Mouse (Mus musculus) v-Abl transformed pro-B cells (cell line): ENCODE results near the gene Gm20388.
"Not testable (repeated sequence)": the region's sequence is repeated elsewhere in the genome, so short reads cannot be mapped to it uniquely, and the experiment has no call there.

Experiments
- in situ Hi-C, 2 experiments: fragments of 400-800 bp; cut with MboI; formaldehyde crosslinking; loops; one replicate each; pipeline ENCODE4 v1.15.1; 2025; ENCODE audit not compliant: unreplicated experiment in 2 of 2

Gene Gm20388

DNA sequence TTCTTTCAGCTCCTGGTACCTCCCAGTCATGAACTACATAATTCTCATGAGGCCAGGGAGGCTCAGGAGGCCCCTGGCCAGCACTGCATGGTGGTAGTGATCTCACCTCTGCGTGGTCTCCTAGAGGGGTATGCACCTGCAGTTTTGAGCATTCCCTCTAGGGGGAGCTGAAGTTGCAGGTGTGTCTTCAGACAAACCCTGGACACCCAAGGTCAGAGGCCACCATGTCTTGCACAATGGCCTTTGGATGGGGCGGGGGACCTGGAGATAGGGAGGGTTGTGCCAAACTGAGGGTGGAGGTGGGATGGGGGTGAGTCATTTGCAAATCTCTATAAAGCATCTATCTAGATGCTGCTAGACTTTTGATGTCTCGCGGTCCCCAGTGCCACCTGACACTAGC is 405.0 kb downstream of the Gm20388 start:
- in situ Hi-C loops = no loop called here

DNA sequence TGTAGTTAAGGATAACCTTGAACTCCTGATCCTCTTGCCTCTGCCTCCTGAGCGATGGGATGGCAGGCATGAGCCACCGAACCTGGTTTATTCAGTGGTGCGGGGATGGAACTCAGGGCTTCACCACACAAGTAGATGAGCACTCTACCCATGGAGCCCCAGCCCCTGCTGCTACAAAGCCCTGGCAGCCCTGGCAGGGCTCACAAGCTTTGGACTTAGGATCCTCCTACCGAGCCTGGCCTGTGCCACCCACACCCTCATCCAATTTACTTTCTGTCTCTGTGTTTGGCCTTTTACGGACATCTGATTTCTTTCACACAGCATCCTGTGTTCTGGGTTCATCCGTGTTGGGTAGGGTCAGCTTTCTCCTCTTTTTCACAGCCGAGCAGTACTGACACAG is 406.1 kb downstream of the Gm20388 start:
- in situ Hi-C loops = no loop called here

DNA sequence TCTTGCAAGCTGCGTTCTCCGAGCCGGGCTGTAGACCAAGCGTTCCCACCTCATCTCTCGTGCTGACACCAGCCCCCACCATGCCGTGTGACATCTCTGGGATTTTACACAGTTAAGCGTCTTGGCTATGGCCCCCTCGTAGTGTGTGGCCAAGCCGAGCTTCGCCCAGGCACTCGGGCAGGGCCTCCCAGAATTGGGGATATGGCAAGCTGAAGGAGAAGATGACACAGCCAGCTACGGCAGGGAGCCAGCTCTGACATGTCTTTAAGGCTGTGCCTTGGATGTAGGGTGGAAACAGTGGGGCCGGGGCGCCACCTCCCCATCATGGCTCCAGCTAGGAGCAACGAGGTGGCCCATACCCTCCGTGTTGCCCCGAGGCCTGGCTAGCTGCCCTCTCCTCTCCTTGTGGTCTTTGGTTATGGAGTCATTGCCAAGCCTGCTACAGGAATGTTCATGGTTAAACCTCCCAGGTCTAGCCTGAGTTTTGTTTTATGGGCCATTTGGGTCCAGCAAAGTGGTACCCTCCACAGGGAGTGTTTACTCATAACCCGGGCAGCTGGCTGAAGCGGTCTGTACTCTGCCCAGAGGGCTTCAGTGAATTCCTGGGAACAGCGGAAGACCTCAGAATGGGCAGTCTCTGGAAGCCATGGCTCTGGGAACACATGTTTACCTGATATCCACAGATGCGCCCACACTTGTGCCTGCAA is 406.6 kb downstream of the Gm20388 start:
- in situ Hi-C loops = no loop called here

DNA sequence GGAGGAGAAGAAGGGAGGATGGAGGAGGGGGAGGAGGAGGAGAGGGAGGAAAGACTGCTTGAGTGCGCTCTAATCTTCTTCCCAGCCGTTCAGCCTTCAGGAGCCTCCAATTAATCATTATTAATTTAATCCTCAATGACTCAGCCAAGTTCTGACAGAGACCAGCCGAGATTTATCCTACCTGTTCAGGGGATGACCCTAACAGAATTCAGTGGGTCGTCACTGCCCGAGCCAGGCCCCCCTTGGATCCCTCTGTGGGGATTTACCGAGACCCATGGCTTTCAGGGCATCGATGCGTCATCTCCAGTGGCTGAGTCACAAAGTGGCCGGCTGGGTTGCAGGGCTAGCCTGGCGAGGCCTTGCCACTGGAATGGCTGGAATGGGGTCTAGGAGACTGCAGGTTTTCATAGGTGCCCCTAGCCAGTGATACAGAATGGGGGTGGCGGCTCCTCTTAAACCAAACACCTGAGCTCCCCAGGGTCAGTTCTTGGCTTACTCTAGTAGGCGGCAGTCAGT is 407.9 kb downstream of the Gm20388 start:
- in situ Hi-C loops = no loop called here

DNA sequence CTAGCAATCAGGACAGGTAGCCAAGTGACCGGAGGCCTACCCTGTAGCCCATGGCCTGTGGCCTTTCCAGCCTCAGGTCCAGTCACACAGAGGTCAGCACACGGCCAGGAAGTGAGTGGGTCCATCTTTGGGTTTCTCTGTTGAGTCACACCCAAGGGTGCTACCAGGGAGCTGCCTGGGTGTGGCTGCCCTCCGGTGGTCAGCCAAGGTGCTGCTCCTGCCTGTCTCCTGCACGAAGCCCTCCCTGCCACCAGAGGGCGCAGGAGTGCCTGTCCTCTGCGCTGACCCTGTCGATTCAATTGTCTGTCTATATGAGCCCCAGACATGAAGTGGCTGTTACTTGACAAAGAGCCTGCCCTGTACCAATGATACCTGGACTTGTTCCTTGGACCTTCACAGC is 408.8 kb downstream of the Gm20388 start:
- in situ Hi-C loops = no loop called here

DNA sequence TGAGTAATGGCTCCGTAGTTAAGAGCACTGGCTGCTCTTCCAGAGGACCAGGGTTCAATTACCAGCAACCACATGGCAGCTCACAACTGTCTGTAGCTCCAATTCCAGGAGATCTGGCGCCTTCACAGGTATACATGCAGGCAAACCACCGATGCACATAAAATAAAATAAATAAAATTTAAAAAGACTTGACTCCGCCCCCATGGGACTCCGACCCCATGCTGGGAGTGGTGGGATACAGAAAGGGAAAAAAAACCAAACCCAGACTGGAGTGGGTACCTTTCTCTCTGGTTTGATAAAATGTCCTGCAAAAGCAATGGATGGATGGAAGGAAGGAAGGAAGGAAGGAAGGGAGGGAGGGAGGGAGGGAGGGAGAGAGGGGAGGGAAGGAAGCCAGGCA is 409.5 kb downstream of the Gm20388 start:
- in situ Hi-C loops = loop anchor here in 1 of 2 experiments (5.0 to 10.0 kb wide), 3 partner anchors 138 to 292 kb away; no protein-coding TSS in a partner anchor

DNA sequence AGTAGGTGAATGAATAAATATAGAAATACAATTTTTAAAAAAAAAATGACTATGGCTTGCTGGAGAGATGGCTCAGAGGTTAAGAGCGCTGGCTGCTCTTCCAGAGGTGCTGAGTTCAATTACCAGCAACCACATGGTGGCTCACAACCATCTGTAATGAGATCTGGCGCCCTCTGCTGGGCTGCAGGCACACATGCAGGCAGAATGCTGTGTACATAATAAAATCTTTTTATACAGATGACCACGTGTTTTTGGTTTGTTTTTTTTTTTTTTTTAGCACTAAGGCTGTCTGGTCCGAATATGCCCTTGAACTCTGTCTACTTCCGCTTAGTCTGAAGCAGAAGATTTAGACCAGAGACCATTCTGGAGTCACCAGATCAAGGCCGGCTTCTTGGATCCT is 411.1 kb downstream of the Gm20388 start:
- in situ Hi-C loops = loop anchor here in 1 of 2 experiments (5.0 to 10.0 kb wide), 3 partner anchors 139 to 291 kb away; no protein-coding TSS in a partner anchor

DNA sequence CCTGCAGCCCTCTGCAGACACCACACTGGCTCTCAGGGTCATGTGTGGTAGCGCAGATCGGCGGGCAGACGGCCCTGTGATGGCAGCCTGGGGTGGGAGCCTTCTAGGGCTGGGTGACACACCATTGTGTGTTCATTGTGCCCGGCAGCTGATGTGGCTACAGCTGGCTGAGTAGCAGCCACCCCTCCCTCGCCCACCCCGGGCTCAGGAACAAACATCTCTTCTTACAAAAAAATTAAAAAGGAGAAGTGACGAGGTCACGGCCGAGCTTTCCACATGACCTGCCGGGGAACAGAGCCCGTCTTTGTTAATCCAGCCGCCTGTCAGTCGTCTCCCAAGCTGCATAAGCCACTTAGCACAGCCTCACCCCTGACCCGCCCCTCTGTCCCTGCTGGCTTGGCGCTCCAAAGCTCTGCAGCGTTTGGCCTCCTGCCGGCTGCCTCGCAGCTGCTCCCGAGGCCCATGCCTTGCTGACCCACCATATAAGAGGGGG is 412.4 kb downstream of the Gm20388 start:
- in situ Hi-C loops = loop anchor here in 1 of 2 experiments (5.0 to 10.0 kb wide), 3 partner anchors 141 to 289 kb away; no protein-coding TSS in a partner anchor

DNA sequence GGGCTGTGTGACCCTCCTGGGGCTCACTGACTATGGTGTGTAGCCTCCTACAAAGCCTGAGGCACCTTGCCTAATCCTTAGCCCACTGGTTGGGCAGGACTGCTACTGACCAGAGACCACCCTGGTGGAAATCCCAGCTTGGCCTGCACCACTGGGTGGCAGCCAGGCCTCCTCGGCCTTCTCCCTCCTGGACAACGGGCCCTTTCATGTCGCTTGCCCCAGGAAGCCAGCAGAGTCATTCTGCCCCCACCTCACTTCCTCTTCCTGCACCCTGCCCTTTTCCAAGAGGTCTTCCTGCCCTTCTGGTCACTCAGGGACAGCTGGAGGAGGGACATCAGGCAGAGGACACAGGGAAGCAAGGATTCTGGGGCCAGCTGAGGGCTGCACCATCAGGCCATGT is 413.9 kb downstream of the Gm20388 start:
- in situ Hi-C loops = loop anchor here in 1 of 2 experiments (5.0 to 10.0 kb wide), 3 partner anchors 142 to 288 kb away; no protein-coding TSS in a partner anchor

DNA sequence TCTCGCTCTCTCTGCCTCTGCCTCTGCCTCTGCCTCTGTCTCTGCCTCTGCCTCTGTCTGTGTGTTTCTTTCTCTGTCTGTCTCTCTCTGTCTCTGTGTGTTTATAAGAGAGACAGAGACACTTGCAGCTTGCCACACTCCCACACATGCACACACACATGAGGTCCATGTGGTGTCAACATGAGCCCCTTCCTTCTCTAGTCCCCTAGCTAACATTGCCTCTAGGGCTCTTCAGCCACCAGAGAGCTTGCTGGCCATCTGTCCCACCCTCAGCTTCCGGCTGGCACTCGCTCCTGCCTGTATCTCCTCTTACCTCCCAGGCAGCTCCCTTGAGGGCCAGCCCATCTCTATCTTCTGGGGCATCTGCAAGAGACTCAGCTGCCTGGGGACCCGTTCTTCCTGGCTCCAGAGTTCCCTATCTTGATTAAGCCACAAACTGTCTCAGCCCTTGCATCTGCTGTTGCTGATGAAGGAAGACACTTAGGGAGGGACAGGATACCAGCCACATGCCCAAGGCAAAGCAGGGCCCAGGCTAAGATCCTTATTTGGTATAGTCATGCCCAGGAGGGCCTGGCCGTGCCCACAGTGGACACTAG is 414.6 kb downstream of the Gm20388 start:
- in situ Hi-C loops = loop anchor here in 1 of 2 experiments (10.0 kb wide), 1 partner anchor 200 kb away; no protein-coding TSS in a partner anchor

DNA sequence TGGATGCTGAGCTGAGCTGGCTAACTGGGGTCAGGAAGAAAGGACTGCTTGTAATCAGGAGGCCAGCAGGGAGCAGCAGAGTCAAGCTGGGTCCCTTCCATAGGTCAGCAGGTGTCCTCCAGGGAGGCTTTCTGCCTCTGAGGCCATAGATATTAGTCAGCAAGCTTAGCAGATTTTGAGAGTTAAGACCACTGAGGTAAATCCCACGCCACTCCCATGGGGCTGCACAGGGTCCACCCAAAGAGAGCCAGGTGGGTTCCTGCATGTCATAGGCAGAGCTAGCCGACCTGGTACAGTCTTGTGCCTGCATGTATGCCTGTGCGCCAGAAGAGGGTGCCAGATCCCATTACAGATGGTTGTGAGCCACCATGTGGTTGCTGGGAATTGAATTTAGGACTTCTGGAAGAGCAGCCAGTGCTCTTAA is 416.5 kb downstream of the Gm20388 start:
- in situ Hi-C loops = loop anchor here in 1 of 2 experiments (10.0 kb wide), 1 partner anchor 198 kb away; no protein-coding TSS in a partner anchor

DNA sequence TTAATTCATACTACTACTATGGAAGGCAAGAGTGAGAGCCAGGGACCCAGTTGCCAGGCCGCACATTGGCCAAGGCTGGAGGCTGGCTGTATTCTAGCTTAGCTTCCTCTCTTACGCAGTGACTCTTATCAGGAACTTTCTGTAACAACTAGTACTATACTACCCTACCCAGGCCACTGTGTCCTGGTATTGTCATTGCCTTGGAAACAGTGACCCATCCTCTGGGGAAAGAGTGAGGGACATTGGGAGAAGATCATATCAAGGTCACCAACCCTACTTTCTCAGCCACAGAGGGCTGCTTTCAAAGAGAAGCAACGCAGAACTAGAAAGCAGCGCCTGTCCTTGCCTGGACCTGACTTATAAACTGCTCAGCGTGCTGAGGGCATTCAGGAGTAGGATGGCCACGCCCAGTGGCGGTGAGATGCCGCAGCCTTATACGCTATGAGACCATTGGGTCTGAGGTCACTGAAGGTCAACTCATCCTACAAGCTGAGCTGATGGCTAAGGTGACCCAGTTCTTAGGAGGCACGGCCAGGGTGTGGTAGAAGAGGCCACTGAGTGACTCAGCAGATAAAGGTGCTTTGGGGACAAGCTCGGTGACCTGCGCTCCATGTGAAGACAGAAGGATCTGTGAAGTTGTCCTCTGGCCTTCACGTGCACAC is 417.9 kb downstream of the Gm20388 start:
- in situ Hi-C loops = loop anchor here in 1 of 2 experiments (10.0 kb wide), 1 partner anchor 196 kb away; no protein-coding TSS in a partner anchor

DNA sequence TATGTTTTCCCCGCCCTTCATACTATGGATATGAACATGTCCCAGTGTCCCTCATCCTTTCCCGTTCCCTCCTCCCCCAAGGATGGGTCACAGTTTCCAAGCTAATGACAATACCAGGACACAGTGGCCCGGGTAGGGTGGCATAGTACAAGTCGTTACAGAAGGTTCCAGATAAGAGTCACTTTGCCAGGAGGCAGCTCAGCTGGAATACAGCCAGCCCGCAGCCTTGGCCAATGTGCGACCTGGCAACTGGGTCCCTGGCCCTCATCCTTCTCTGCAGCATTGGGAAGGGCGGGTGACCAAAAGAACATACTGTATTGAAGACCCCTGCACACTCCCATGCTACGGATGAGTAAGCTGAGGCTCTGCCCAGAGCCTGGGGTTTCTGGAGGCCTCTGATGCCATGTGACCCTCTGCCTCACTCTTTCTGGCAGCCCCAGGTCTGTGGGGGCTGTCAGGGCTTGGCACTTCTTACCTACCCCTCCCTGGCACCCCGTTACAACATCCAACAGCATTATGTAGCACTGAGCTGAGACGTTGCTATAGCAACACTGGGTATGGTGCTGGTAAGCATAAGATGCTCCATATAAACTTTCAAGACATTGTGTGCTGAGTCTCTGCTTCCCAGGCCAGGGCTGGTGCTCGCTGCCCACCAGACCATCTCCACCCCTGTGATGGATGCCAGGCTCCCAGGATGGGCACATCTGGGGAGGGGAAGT is 418.5 kb downstream of the Gm20388 start:
- in situ Hi-C loops = loop anchor here in 1 of 2 experiments (10.0 kb wide), 1 partner anchor 196 kb away; no protein-coding TSS in a partner anchor

DNA sequence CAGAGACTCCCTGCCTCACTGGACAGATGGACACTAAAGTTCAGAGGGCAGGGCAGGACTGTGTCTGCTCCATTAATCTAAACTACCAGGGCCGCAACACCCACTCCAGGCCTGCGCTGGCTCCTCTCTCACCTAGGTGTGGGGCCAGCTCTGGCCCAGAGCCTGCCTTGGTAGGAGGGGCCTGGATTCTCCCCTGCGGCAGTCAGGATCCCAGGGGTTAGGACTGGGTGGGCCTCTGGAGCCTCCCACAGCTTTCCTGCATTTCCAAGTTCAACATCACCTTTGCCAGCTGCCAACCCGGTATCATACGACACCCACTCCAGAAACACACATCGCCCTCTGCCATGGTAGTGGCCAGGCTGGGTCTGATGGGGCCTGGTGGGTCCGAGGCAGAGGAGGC is 420.4 kb downstream of the Gm20388 start:
- in situ Hi-C loops = no loop called here

DNA sequence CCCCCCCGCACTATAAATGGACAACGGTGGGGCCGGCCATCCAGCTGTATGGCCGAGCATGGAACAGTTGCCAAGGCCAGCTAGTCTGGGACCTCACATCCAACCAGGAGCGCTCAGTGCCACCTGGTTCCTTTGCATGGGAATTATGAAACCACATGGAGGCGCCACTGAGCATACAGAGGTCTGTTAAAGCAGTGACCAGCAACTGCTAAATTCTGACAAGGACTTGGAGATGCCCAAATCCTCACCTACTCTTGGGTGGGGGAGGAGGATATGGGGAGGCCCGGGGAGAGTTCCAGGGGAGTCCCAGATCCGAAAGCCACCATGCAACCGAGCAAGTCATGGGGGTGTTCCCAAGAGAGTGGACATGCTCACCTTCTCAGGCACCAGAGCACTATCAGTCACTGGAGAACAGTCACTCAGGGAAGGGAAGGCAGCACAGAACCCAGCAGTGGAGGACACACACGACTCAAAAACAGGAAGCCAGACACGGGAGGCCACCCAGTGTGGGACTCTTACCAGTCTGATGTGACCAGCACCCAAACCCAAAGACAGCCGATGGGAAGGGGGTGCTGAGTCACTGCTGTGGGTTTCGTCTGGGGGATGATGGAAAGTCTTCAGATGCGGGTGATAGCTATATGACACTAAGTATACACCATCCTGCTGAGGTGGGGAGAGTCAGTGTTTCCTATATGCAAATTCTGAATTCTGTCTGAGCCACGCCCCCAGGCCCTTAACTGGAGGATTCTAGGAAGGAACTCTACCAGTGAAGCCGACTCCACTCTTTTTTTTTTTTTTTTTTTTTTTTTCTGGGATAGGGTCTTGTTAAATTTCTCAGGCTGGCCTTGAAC is 422.0 kb downstream of the Gm20388 start:
- in situ Hi-C loops = no loop called here

DNA sequence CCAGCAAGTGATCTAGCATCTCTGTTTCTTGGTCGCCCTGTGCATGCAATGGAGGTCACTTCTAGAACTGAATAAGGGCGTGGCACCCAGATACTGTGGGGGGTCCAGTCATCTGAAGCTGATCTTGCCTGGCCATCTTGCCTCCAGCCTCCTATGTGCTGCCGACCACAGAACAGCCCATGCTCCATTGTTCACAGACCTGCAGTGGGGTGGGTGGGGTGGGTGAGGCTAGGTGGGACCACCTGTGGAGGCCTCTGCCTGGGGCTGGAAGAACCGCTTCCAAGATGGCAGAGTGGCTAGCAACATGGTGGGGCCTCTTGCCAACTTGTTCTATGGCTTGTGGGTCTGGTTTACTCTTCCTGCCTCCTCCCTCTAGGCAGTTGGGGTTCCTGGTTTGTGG is 423.0 kb downstream of the Gm20388 start:
- in situ Hi-C loops = no loop called here

DNA sequence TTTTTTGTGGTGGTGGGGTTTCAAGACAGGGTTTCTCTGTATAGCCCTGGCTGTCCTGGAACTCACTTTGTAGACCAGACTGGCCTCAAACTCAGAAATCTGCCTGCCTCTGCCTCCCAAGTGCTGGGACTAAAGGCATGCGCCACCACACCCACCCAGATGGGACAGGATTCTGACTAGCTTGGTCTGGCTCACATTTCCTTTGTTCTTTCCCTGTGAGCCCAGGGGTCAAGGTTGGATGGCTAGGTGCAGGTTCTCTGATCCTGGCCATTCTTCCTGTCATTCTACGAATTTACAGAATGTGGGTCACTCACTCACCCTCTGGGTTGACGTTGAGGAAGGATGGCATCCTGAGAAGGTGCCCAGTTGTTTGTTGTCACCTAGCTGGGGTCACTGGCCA is 423.6 kb downstream of the Gm20388 start:
- in situ Hi-C loops = not testable (repeated sequence)

DNA sequence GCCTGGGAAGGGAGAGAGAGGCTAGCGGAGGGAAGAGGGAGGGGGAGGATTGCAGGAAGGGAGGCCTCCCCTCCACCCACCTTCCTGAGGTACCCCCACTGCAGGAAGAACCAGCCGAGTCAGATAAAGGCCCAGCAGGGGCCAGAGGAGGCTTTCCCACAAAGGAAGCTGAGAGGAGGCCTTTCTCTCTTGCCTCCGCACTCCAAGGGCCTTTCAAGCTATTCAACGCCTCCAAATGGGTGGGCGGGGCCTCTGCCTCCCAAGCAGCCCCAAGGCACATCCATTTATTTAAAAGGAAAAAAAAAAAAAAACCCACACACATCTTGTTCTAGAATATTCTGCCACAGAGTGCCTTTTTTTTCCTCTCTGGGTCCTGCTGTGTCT is 424.2 kb downstream of the Gm20388 start:
- in situ Hi-C loops = no loop called here
